Mouse (Mus musculus) forebrain, embryonic 14.5 days (tissue): Measurements from ENCODE around the gene Gm21637. TPM values are rescaled to one million over a fixed set of nuclear protein-coding genes. Genes with fewer than 3 reads are reported as not detected.
"Not testable (repeated sequence)": the region's sequence is repeated elsewhere in the genome, so short reads cannot be mapped to it uniquely, and the experiment has no call there.

ENCODE experiments used
- ATAC-seq: fragments of 200-750 bp; cut with Nextera tagmentation; 2 replicates; pipeline ENCODE4 v1.8.0; 2017; ENCODE audit warnings: mild to moderate bottlenecking, moderate library complexity
- DNase-seq: peaks from one replicate; pipeline ENCODE4 v3.0.0-alpha.2; 2015; ENCODE audit warnings: low spot score
- H3K27ac ChIP-seq: fragments of 300-500 bp; sonication (generic); 2 replicates; pipeline ENCODE4 v1.5.1; 2014; ENCODE audit warnings: low read depth, mild to moderate bottlenecking, control low read depth, low read length, moderate library complexity
- H3K27me3 ChIP-seq: fragments of 300-500 bp; sonication (generic); replicated peaks from 2 replicates; pipeline ENCODE4 v1.6.1; 2014; ENCODE audit warnings: low read length, control low read depth, mixed read lengths; ENCODE audit not compliant: control insufficient read depth, insufficient read depth
- H3K36me3 ChIP-seq: fragments of 300-500 bp; sonication (generic); 2 replicates; pipeline ENCODE4 v1.6.1; 2014; ENCODE audit warnings: low read length, control low read depth; ENCODE audit not compliant: control insufficient read depth, insufficient read depth
- H3K4me1 ChIP-seq: fragments of 300-500 bp; sonication (generic); 2 replicates; pipeline ENCODE4 v1.6.1; 2014; ENCODE audit warnings: antibody characterized with exemption, low read length, control low read depth; ENCODE audit not compliant: control insufficient read depth, insufficient read depth
- H3K4me2 ChIP-seq: fragments of 300-500 bp; sonication (generic); 2 replicates; pipeline ENCODE4 v1.6.1; 2014; ENCODE audit warnings: mild to moderate bottlenecking, control low read depth, low read length
- H3K4me3 ChIP-seq: fragments of 300-500 bp; sonication (generic); 2 replicates; pipeline ENCODE4 v1.5.1; 2014; ENCODE audit warnings: low read depth, low read length, control low read depth
- H3K9ac ChIP-seq: fragments of 300-500 bp; sonication (generic); 2 replicates; pipeline ENCODE4 v1.6.1; 2014; ENCODE audit warnings: mild to moderate bottlenecking, low read length, control low read depth, moderate library complexity
- H3K9me3 ChIP-seq: fragments of 300-500 bp; sonication (generic); replicated peaks from 2 replicates; pipeline ENCODE4 v1.6.1; 2016; ENCODE audit warnings: low read length, control low read depth, mixed read lengths; ENCODE audit not compliant: control insufficient read depth
- WGBS: fragments of 180-500 bp; shearing (Covaris S2); extraction: QIAGEN DNeasy Blood & Tissue Kit; methylation state at CpG from one replicate; pipeline ENCODE4 v1.1.7; 2014; 5-methylcytosine and 5-hydroxymethylcytosine counted together
- polyA plus RNA-seq: library from polyadenylated mRNA; unstranded; fragments of >200 nt; fragmentation: Nextera tagmentation; extraction: Ambion mirVana; gene quantifications from 2 replicates; pipeline ENCODE4 v1.2.1, GENCODE M21; 2014

Gene Gm21637
- not detected in 2 replicates for polyA plus RNA-seq

GRCm38 (mm10) chrX:31961744-31962143 lies at the start of gene Gm21637:
Gene Gm21637 (plus strand): TSS chrX:31962044.
- H3K4me2 ChIP-seq, H3K27me3 ChIP-seq, ATAC-seq, H3K4me3 ChIP-seq, H3K9me3 ChIP-seq, H3K4me1 ChIP-seq, H3K36me3 ChIP-seq, H3K27ac ChIP-seq, DNase-seq, H3K9ac ChIP-seq: not testable (repeated sequence)
- WGBS, result no CpG with 5 or more reads among the region's 1 CpGs

Other genes starting within 250 kb of the Gm21637 start
- gene Btbd35f25, start 244.9 kb upstream of the Gm21637 start, polyA plus RNA-seq, result not detected in 2 replicates
- gene Btbd35f22, start 85.8 kb downstream of the Gm21637 start, polyA plus RNA-seq, result not detected in 2 replicates